Mouse (Mus musculus) kidney, embryonic 16.5 days (tissue): ENCODE results near the gene Zc2hc1c. TPM values are rescaled to one million over a fixed set of nuclear protein-coding genes. Genes with fewer than 3 reads are reported as not detected.

Experiments
- ATAC-seq: fragments of 200-750 bp; cut with Nextera tagmentation; 2 replicates; pipeline ENCODE4 v1.8.0; 2017; ENCODE audit warnings: moderate TSS enrichment; ENCODE audit not compliant: low FRiP score, low TSS enrichment
- H3K27ac ChIP-seq: fragments of 300-500 bp; sonication (generic); 2 replicates; pipeline ENCODE4 v1.5.1; 2014; ENCODE audit warnings: low read length
- H3K27me3 ChIP-seq: fragments of 300-500 bp; sonication (generic); 2 replicates; pipeline ENCODE4 v1.6.1; 2014; ENCODE audit warnings: low read length, control low read depth, mixed read lengths; ENCODE audit not compliant: insufficient read depth
- H3K36me3 ChIP-seq: fragments of 300-500 bp; sonication (generic); 2 replicates; pipeline ENCODE4 v1.6.1; 2014; ENCODE audit warnings: low read length, control low read depth, mixed read lengths; ENCODE audit not compliant: insufficient read depth
- H3K4me1 ChIP-seq: fragments of 300-500 bp; sonication (generic); 2 replicates; pipeline ENCODE4 v1.6.1; 2014; ENCODE audit warnings: low read length, control low read depth, mixed read lengths; ENCODE audit not compliant: insufficient read depth
- H3K4me2 ChIP-seq: fragments of 300-500 bp; sonication (generic); replicated peaks from 2 replicates; pipeline ENCODE4 v1.6.1; 2014; ENCODE audit warnings: low read depth, low read length
- H3K4me3 ChIP-seq: fragments of 300-500 bp; sonication (generic); 2 replicates; pipeline ENCODE4 v1.5.1; 2014; ENCODE audit warnings: mild to moderate bottlenecking, low read length
- H3K9ac ChIP-seq: fragments of 300-500 bp; sonication (generic); replicated peaks from 2 replicates; pipeline ENCODE4 v1.6.1; 2014; ENCODE audit warnings: low read length
- H3K9me3 ChIP-seq: fragments of 300-500 bp; sonication (generic); 2 replicates; pipeline ENCODE4 v1.6.1; 2016; ENCODE audit warnings: low read length, control low read depth
- WGBS: fragments of 180-500 bp; shearing (Covaris S2); extraction: QIAGEN DNeasy Blood & Tissue Kit; methylation state at CpG from one replicate; pipeline ENCODE4 v1.1.7; 2014; 5-methylcytosine and 5-hydroxymethylcytosine counted together
- polyA plus RNA-seq: library from polyadenylated mRNA; unstranded; fragments of >200 nt; fragmentation: Nextera tagmentation; extraction: Ambion mirVana; gene quantifications from 2 replicates; pipeline ENCODE4 v1.2.1, GENCODE M21; 2015

The Zc2hc1c gene
- polyA plus RNA-seq = 4.1 and 4.4 TPM in 2 replicates

DNA sequence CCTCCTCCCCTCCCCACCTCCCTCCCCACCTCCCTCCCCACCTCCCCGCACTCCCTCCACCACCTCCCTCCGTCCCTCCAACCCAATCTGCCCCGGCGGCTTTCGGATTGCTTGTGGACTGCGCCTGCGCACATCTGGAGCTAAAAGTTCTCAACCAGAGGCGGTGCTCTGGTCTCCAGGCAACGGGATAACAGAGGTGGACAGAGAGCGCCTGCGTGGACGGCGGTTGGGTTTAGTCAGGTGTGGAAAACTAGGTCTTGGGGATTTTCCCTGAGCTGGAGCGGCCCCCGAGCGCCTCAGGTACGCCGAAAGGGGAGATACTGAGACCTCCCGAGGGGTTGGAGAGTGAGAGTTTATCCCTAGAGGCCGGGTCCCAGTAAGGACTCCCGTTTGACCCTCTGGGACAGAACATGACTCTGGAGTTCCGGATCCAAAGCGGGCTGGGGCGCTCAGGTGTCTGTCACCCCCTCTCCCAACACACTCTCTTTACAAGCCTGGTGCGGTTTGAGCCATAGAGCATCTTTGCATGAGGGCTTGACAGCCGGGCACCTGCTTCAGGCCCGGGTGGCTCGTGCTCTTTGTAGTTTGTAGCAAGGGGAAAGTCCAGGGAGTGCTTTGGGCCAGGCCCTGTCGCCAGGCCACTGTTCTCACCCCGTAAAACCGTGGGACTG, at the start of gene Zc2hc1c:
TSS of gene Zc2hc1c (plus strand) at position 106 of the 671 bp plus-strand sequence.
- Histone ChIP-seq H3K27me3 (peaks cover 3% of the 10 kb centered on the region; the same call in 1 of the 2 replicates), H3K4me3 (peak within 1 kb of the TSS; percentile 59), H3K9me3 (no peaks in the 10 kb centered on the region), H3K4me2 (peak within 1 kb of the TSS; percentile 69), H3K9ac (peak within 1 kb of the TSS; percentile 67), H3K36me3 (peaks cover 5% of the 10 kb centered on the region; the same call in 1 of the 2 replicates), H3K27ac (peak within 1 kb of the TSS; percentile 84), H3K4me1 (peaks cover 22% of the 10 kb centered on the region)
- peak; percentile 95 for ATAC-seq
- WGBS = 3% methylated on average over 31 of the region's 31 CpGs

DNA sequence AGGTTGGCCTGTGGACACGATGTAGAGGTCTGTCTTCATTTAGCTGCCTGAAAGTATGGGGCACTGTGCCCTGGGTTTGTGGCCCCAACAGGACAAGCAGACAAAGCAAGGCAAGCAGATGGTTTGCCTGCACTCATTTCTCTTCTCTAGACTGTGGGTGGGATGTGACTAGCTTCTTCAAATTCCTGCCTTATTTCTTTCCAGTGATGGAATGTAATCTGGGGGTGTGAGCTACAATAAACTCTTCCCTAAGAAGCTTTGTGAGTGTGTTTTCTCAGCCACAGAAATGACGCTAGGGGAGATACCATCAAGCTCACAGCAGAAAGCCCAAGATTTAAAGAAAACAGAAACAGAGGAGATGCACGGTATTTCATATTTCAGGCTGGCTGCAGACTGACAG, 36.3 kb upstream of the Zc2hc1c start:
- Histone ChIP-seq H3K4me3 (no peak overlapping the region), H3K4me1 (peaks cover 4% of the 10 kb centered on the region; the same call in 1 of the 2 replicates), H3K27ac (no peak overlapping the region), H3K9me3 (peaks cover 12% of the 10 kb centered on the region), H3K27me3 (no peaks in the 10 kb centered on the region), H3K4me2 (no peak overlapping the region), H3K36me3 (peaks cover 6% of the 10 kb centered on the region), H3K9ac (no peak overlapping the region)
- ATAC-seq = no peak
- 81% methylated on average over 3 of the region's 3 CpGs for WGBS

DNA sequence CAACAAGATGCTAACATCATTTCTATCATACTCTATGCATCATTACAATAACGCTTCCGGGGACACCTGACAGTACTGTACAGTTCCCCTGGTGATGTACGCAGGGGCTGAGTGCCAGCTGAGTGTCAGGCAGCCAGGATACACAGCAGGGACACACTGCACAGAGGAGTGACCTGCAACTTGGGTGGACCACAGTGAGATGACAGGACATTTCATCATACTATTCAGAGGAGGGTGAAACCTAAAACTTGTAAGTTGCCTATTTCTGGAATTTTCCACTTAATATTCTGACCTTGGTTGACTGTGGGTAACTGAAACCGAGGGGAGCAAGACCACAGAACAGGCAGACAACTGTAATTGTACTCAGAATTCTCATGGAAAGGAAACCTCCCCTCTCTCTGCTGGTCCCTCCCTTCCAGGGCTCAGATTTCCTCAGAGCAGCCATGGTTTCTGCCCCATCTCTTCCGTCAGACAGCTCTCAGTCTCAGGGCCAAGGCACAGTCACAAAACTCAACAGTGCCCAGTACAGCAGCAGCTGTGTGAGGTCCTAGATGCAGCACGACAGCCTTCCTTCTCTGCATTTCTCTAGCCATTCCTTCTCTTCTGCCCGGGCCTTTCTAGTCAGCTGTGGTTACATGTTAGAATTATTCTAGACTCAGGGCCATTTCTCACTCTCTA, 32.2 kb upstream of the Zc2hc1c start:
- peak; percentile 86 for ATAC-seq
- no peaks in the 10 kb centered on the region for H3K9me3 ChIP-seq
- H3K4me2 ChIP-seq = no peak overlapping the region
- H3K27me3 ChIP-seq = no peaks in the 10 kb centered on the region
- WGBS = 38% methylated on average over 7 of the region's 7 CpGs
- H3K4me1 ChIP-seq = peaks cover 7% of the 10 kb centered on the region; the same call in 1 of the 2 replicates
- 0 out of 2 replicates have a peak, but pooled peaks cover 4% of the 10 kb centered on the region for H3K36me3 ChIP-seq
- H3K4me3 ChIP-seq = no peak overlapping the region
- no peak overlapping the region for H3K9ac ChIP-seq
- peak overlapping the region; percentile 59; the same call in 1 of the 2 replicates for H3K27ac ChIP-seq

DNA sequence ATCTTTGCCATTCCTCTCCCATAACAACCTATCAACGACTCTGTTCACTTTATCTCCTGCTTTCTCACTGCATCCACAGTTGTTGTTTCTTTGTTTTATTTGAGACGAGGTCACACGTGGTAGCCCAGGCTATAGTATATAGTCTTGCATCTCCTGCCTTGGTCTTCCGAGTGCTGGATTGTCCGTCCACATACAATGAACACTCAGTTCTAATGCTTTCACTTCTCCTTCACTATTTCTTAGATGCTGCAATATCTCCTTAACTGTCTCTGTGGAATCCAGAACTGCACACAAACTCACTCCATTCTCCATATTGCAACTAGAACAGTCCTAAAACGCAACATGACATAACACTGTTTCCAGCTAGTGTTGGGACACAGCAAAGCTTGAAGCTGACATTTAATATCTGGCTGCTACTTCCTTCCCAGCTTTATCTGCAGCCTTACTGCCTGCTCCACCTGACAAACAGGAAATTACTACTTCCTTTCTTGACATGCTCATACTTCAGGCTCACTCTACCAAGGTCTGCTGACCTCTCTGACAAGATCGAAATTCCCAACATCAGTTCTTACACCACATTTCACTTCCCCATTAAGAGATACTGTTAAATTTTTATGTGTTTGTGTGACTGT, 31.3 kb upstream of the Zc2hc1c start:
- Histone ChIP-seq H3K9me3 (no peaks in the 10 kb centered on the region), H3K4me1 (peaks cover 7% of the 10 kb centered on the region; the same call in 1 of the 2 replicates), H3K9ac (no peak overlapping the region), H3K4me3 (no peak overlapping the region), H3K27me3 (no peaks in the 10 kb centered on the region), H3K4me2 (no peak overlapping the region), H3K27ac (peak overlapping the region; percentile 31), H3K36me3 (0 out of 2 replicates have a peak, but pooled peaks cover 4% of the 10 kb centered on the region)
- ATAC-seq = no peak
- 52% methylated on average over 7 of the region's 7 CpGs for WGBS

DNA sequence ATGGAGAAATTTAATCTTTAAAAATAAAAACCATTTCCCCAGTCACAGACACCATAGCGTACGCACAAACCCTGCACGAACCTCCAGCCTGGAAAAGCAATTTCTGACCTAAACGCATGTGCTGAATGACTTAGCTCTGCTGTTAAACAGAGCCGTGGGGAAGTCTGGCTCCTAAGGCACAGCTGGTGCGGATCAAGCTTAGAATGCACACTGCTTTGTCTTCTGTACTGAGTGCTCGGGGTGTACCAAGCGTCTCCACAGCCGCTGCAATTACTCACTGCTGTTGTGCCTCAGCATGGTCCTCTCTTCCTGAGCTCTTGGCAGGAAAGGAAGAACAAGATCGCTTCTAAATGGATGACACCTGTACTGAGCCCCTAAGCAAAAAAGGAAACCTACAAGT, 25.9 kb upstream of the Zc2hc1c start:
- WGBS = 31% methylated on average over 10 of the region's 10 CpGs
- Histone ChIP-seq H3K36me3 (0 out of 2 replicates have a peak, but pooled peaks cover 4% of the 10 kb centered on the region), H3K9me3 (no peaks in the 10 kb centered on the region), H3K4me3 (no peak overlapping the region), H3K4me1 (peaks cover 19% of the 10 kb centered on the region), H3K4me2 (no peak overlapping the region), H3K9ac (no peak overlapping the region), H3K27ac (peak overlapping the region; percentile 11; the same call in 1 of the 2 replicates), H3K27me3 (no peaks in the 10 kb centered on the region)
- peak; percentile 89 for ATAC-seq

DNA sequence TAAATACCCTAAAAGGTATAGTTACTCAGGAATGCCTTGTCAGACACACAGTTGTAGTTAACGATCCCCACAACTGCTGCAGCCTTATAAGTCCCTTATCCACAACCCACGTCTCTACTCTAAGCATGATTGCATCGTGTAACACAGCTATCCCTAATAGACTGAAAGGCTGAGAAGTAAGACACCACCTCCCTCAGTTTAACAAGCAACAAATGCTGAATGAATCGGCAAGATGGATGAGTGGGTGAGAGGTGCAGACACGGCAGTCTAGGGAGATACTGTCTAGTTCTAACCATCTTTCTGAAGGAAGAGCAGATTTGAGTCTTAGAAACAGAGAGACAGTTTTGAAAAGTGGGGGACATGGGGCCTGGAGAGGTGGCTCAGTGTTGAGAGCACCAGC, 25.2 kb upstream of the Zc2hc1c start:
- no peak overlapping the region for H3K27ac ChIP-seq
- WGBS = 69% methylated on average over 5 of the region's 5 CpGs
- 0 out of 2 replicates have a peak, but pooled peaks have one; percentile 27 for ATAC-seq

DNA sequence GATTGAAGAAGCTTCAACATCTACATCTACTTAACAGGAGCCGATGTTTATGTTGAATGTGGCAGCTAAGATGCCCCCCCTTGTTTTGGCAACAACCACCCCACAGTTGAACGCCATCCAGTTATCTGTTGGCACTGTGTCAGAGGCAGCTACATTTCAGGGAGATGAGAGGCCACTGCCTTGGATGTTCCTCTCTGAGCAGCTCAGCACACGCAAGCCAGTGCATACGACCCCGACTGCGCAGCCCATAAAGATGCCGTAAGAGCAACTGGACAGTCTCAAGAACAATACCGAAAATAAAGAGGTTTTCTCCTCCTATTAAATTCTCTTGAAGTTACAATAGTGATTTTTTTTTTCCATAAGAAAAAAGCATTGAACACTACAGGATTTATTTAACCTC, 23.9 kb upstream of the Zc2hc1c start:
- H3K9ac ChIP-seq = no peak overlapping the region
- H3K27me3 ChIP-seq = no peaks in the 10 kb centered on the region
- H3K36me3 ChIP-seq = no peaks in the 10 kb centered on the region; the same call in 1 of the 2 replicates
- ATAC-seq = no peak
- H3K4me2 ChIP-seq = no peak overlapping the region
- no peak overlapping the region for H3K27ac ChIP-seq
- peaks cover 19% of the 10 kb centered on the region for H3K4me1 ChIP-seq
- WGBS = 53% methylated on average over 8 of the region's 8 CpGs
- no peak overlapping the region for H3K4me3 ChIP-seq
- no peaks in the 10 kb centered on the region for H3K9me3 ChIP-seq

More for the DNA sequence above, 25.2 kb upstream of the Zc2hc1c start:
- Histone ChIP-seq H3K36me3 (peaks cover 4% of the 10 kb centered on the region; the same call in 1 of the 2 replicates), H3K9ac (no peak overlapping the region), H3K4me1 (peaks cover 19% of the 10 kb centered on the region), H3K4me3 (no peak overlapping the region), H3K9me3 (no peaks in the 10 kb centered on the region), H3K27me3 (no peaks in the 10 kb centered on the region), H3K4me2 (no peak overlapping the region)

DNA sequence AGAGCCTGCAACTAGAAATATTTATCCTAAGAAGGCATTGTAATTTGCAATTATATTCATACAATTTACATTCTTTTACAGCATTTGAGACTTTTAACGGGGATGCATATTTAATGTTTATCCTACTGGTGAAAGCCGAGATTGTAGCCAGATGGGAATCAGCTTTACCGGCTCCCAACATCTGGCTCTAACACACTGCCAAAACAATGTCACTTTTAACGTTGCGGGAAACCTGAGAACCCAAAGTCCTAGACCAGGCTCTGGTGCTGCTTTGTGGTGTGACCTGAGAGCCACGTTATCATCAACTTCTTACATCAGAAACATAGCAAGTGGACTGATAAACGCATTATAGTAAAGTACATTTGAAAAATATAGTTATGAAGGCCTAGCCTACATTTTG, 23.5 kb upstream of the Zc2hc1c start:
- 23% methylated on average over 7 of the region's 7 CpGs for WGBS
- Histone ChIP-seq H3K4me2 (no peak overlapping the region), H3K4me1 (peaks cover 20% of the 10 kb centered on the region), H3K36me3 (no peaks in the 10 kb centered on the region; the same call in 1 of the 2 replicates), H3K27ac (peak overlapping the region; percentile 36; the same call in 1 of the 2 replicates), H3K9me3 (no peaks in the 10 kb centered on the region), H3K4me3 (no peak overlapping the region), H3K9ac (no peak overlapping the region), H3K27me3 (no peaks in the 10 kb centered on the region)
- no peak for ATAC-seq

DNA sequence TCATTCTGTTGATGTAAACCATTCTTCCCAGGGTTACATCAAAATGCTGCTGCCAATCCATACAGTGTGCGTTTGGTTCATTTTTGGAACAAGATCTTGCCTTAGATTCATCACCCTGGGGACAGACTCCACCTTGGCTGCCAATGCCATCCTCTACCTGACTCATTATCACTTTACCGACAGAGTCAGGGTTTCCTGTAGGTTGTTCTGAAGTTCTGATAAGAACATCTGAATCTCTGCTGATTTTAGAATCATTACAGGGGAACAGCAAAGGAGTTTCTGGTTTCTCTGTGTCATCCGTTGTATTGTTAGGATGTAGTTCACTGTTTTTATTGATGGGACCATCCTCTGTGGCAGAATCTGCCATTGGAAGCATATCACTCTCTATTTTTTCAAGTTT, 22.1 kb upstream of the Zc2hc1c start:
- 89% methylated on average over 3 of the region's 3 CpGs for whole genome bisulfite sequencing
- ATAC-seq = no peak
- Histone ChIP-seq H3K9me3 (no peaks in the 10 kb centered on the region), H3K4me2 (no peak overlapping the region), H3K27me3 (no peaks in the 10 kb centered on the region), H3K4me3 (no peak overlapping the region), H3K36me3 (no peaks in the 10 kb centered on the region; the same call in 1 of the 2 replicates), H3K9ac (no peak overlapping the region), H3K4me1 (peaks cover 25% of the 10 kb centered on the region), H3K27ac (no peak overlapping the region)
